Mouse (Mus musculus): ENCODE measurements at regions not wholly inside any gene's neighbourhood (a gene's known extent, or its start where the extent isn't known, plus 50 kb on each side); places are given as distances from the start of the nearest gene placed in this dataset.

DNA sequence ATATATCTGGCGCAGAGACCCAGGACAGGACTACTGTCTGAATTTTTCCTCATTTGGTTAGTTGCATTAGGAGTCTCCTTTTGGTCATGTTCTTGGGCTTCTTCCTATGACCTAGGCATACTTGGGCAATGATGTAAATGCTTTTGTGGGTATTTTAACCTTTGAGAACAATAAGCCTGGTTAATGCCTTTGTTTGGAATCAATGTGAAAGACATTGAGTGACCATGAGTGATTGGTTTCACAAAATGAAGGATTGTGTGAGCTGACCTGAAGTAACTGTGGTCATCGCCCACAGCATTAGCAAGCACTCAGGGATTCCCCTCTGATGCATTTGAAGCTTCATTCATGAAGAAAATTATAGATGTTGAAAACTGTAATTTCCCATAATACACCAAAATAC is 61.9 kb upstream of the Abcb5 start:
- no peak for TF ChIP-seq EP300 (IDR thresholded peaks at IDR 0.05; ENCODE audit: low read depth)
- TF ChIP-seq CTCF (IDR thresholded peaks at IDR 0.05; ENCODE audit: low read depth), result no peak
